Mouse (Mus musculus) CH12.LX (cell line): ENCODE data around the gene Sft2d1.

Experiments used
- CTCF ChIP-seq, 2 experiments: IDR thresholded peaks in 1 of 2; conservative IDR thresholded peaks in 1 of 2; 2 replicates each; pipeline ENCODE4 v1.5.1; 2011 to 2012; ENCODE audit warnings: low read depth in 2 of 2, low read length in 2 of 2, improper control_type of control experiment in 1 of 2, inconsistent platforms in 1 of 2, mild to moderate bottlenecking in 1 of 2, moderate library complexity in 1 of 2
- MAFK ChIP-seq: IDR thresholded peaks from 2 replicates; pipeline ENCODE4 v1.6.1; 2011; ENCODE audit warnings: low read length, improper control_type of control experiment; ENCODE audit not compliant: insufficient replicate concordance
- NELFE ChIP-seq: IDR thresholded peaks from 2 replicates; pipeline ENCODE4 v1.6.1; 2011; ENCODE audit warnings: low read depth, low read length, improper control_type of control experiment
- POLR2A ChIP-seq: IDR thresholded peaks from 2 replicates; pipeline ENCODE4 v1.6.1; 2011; ENCODE audit warnings: low read depth, mild to moderate bottlenecking, improper control_type of control experiment, low read length
- USF1 ChIP-seq: IDR thresholded peaks from 2 replicates; pipeline ENCODE4 v1.6.1; 2014; ENCODE audit warnings: low read depth, mild to moderate bottlenecking, inconsistent platforms, low read length, improper control_type of control experiment
- ZKSCAN1 ChIP-seq: IDR thresholded peaks from 2 replicates; pipeline ENCODE4 v1.6.1; 2012; ENCODE audit warnings: low read depth, inconsistent platforms, low read length, improper control_type of control experiment, borderline replicate concordance

DNA sequence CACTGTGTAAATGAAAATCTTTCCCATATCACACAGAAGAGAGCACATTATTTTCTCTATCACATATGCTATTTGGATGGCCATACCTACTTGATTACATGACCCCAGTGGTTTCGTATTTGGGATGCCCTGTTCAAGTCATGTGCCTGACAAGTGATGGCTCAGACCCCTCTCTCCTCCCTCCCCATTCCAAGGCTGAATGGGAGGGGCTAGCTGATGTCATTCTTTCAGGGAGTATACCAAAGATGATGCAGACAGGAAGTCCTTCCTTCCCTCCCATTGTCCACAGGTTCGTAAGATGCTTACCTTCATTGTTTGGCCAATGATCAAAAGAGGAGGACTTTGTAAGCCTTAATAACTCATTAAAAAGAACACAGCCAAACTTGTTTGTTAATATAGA, 58.3 kb downstream of the Sft2d1 start:
- TF ChIP-seq CTCF (conservative IDR thresholded peaks at IDR 0.05 in 1 of 2, IDR thresholded peaks at IDR 0.05 in 1 of 2; ENCODE audit: low read depth in 2 of 2, low read length in 2 of 2) (no peak), NELFE (no peak), MAFK (no peak), ZKSCAN1 (no peak), POLR2A (no peak), USF1 (no peak)
